Mouse (Mus musculus) lung, postnatal 0 days (tissue): ENCODE results near the gene Vmn1r209. TPM values are rescaled to one million over a fixed set of nuclear protein-coding genes. Genes with fewer than 3 reads are reported as not detected.
"Not testable (repeated sequence)": the region's sequence is repeated elsewhere in the genome, so short reads cannot be mapped to it uniquely, and the experiment has no call there.

ENCODE experiments used
- ATAC-seq: fragments of 200-750 bp; cut with Nextera tagmentation; 2 replicates; pipeline ENCODE4 v1.8.0; 2017; ENCODE audit warnings: moderate library complexity
- DNase-seq: peaks from one replicate; pipeline ENCODE4 v3.0.0-alpha.2; 2016; ENCODE audit warnings: low spot score
- H3K27ac ChIP-seq: fragments of 300-500 bp; sonication (generic); 2 replicates; pipeline ENCODE4 v1.5.1; 2014; ENCODE audit warnings: antibody characterized with exemption, mild to moderate bottlenecking, low read length, mixed read lengths
- H3K27me3 ChIP-seq: fragments of 300-500 bp; sonication (generic); replicated peaks from 2 replicates; pipeline ENCODE4 v1.6.1; 2014; ENCODE audit warnings: low read length, mixed read lengths; ENCODE audit not compliant: insufficient read depth
- H3K36me3 ChIP-seq: fragments of 300-500 bp; sonication (generic); 2 replicates; pipeline ENCODE4 v1.6.1; 2014; ENCODE audit warnings: low read length, mixed read lengths; ENCODE audit not compliant: insufficient read depth
- H3K4me1 ChIP-seq: fragments of 300-500 bp; sonication (generic); 2 replicates; pipeline ENCODE4 v1.6.1; 2014; ENCODE audit warnings: antibody characterized with exemption, low read depth, low read length, mixed read lengths; ENCODE audit not compliant: insufficient read depth
- H3K4me2 ChIP-seq: fragments of 300-500 bp; sonication (generic); replicated peaks from 2 replicates; pipeline ENCODE4 v1.6.1; 2014; ENCODE audit warnings: low read depth, mild to moderate bottlenecking, low read length, moderate library complexity, mixed read lengths
- H3K4me3 ChIP-seq: fragments of 300-500 bp; sonication (generic); 2 replicates; pipeline ENCODE4 v1.5.1; 2014; ENCODE audit warnings: low read depth, low read length
- H3K9ac ChIP-seq: fragments of 300-500 bp; sonication (generic); replicated peaks from 2 replicates; pipeline ENCODE4 v1.6.1; 2014; ENCODE audit warnings: low read depth, mild to moderate bottlenecking
- H3K9me3 ChIP-seq: fragments of 300-500 bp; sonication (generic); 2 replicates; pipeline ENCODE4 v1.6.1; 2016; ENCODE audit warnings: low read length, mixed read lengths
- WGBS: fragments of 180-500 bp; shearing (Covaris S2); extraction: QIAGEN DNeasy Blood & Tissue Kit; methylation state at CpG from one replicate; pipeline ENCODE4 v1.1.7; 2014; 5-methylcytosine and 5-hydroxymethylcytosine counted together
- polyA plus RNA-seq: library from polyadenylated mRNA; unstranded; fragments of >200 nt; fragmentation: Nextera tagmentation; extraction: Ambion mirVana; gene quantifications from 2 replicates; pipeline ENCODE4 v1.2.1, GENCODE M21; 2015

The Vmn1r209 gene
- polyA plus RNA-seq, 1 experiment from 2014 or later, result not detected

DNA sequence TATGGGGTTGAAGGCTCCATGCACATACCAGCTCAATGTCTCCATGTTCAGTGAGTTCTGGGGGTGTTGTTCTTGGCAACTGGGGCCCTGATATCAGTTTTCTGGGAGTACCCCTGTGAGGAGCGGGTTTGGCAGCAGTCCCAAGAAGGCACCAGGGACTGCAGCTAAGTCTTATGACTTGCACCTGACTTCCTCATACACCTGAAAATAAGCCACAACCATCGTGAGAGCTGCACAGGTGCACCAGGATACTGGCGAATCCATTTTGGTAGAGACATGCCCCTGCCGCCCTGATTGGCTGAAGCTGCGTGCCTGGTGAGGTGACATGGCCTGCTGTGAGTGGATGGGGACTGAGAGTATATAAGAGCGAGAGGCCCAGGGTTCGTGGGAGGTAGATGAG is 32.2 kb downstream of the Vmn1r209 start, which contains the start of gene Vmn1r208:
Vmn1r208 (minus strand) TSS at position 101 of the 400 bp plus-strand sequence.
- not testable (repeated sequence) for ATAC-seq, H3K27me3 ChIP-seq, H3K4me1 ChIP-seq, H3K9ac ChIP-seq, H3K27ac ChIP-seq, H3K9me3 ChIP-seq, H3K36me3 ChIP-seq, H3K4me2 ChIP-seq, DNase-seq, H3K4me3 ChIP-seq
- WGBS, result no CpG with 5 or more reads among the region's 7 CpGs

DNA sequence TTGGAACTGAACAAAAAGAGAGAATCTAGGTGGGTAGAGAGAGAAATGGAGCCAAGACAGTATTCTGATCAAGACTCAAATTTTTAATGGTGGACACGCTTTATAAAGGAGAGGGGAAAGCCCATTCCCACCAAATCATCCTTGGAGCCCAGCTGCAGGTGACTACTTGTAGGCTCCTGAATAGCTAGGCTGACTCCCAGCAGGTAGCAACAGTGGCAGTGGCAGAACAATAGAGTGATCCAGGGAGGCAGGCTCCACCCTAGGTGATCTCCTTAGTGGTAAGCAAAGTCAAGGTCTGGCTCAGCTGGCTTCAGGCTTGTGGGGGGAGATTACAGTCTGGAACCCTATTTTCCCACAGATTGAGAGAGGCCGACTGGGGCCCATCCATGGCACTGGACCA is 37.9 kb downstream of the Vmn1r209 start:
- not testable (repeated sequence) for H3K9me3 ChIP-seq, H3K9ac ChIP-seq, H3K27ac ChIP-seq, DNase-seq, H3K36me3 ChIP-seq, H3K4me2 ChIP-seq, ATAC-seq, H3K27me3 ChIP-seq, H3K4me3 ChIP-seq, H3K4me1 ChIP-seq
- WGBS, result no CpG with 5 or more reads among the region's 2 CpGs

Other genes starting within 250 kb of the Vmn1r209 start
- not detected in 2 replicates for gene Vmn1r205, start 216.7 kb downstream of the Vmn1r209 start, polyA plus RNA-seq
- not detected in 2 replicates for gene Vmn1r206, start 185.4 kb downstream of the Vmn1r209 start, polyA plus RNA-seq
- gene Vmn1r207-ps, start 80.1 kb downstream of the Vmn1r209 start, polyA plus RNA-seq, result not detected in 2 replicates
- gene Vmn1r208, start 32.3 kb downstream of the Vmn1r209 start, polyA plus RNA-seq, result not detected in 2 replicates
- not detected in 2 replicates for gene Vmn1r210, start 21.7 kb upstream of the Vmn1r209 start, polyA plus RNA-seq
- gene Vmn1r211, start 47.9 kb upstream of the Vmn1r209 start, polyA plus RNA-seq, result not detected in 2 replicates
- not detected in 2 replicates for gene Vmn1r212, start 74.5 kb upstream of the Vmn1r209 start, polyA plus RNA-seq
- not detected in 2 replicates for gene Vmn1r213, start 198.0 kb upstream of the Vmn1r209 start, polyA plus RNA-seq
- not detected in 2 replicates for gene Vmn1r214, start 220.7 kb upstream of the Vmn1r209 start, polyA plus RNA-seq